Mouse (Mus musculus): ENCODE measurements at regions not wholly inside any gene's neighbourhood (a gene's known extent, or its start where the extent isn't known, plus 50 kb on each side); places are given as distances from the start of the nearest gene placed in this dataset.

- CTCF ChIA-PET, result no interaction called here
Measured at GRCm38 (mm10) chrX:169554359-169554758, 130.6 kb upstream of the Mid1 start.

GRCm38 (mm10) chrX:169552851-169553250 is 132.1 kb upstream of the Mid1 start:
- CTCF ChIA-PET, result no interaction called here

DNA sequence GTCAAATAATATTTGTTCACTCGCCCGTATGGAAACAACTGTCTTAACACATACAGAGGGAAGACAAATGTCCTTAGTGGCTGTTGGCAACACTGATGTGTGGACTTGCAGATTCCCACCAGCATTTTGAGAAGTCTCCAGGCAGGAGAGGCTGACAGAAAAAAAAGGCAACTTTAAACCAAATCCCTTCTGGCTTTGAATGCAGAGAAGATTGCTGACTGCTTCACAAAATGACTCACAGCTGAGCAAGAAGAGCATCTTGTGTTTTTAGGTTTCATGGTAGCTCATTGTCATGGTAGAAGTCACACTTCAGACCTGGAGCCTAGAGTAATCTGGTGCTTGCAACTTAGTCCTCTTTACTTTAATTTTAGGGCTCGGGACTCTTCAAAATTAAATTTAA is 141.0 kb upstream of the Mid1 start:
- CTCF ChIA-PET, result no interaction called here

- CTCF ChIA-PET, result no interaction called here
Measured at GRCm38 (mm10) chrX:169508229-169508628, 176.8 kb upstream of the Mid1 start.

DNA sequence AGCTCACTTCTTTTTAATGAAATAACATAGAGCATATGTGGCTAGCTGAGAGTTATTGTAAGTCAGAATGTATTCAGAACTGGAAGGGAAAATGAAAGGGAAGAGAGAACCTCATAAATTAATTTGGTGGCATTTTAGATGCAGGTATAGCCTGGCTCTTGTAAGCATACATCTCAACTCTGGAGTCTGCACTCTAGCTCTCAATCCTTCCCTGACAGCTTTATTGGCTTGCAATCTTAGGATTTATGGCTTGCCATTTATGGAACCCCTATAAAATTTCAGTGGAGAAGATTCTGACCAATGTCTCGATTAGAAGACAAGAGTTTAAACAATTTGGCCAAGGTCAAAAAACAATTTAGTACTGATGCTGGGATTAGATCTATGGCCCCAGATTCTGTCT is 173.4 kb upstream of the Hccs start:
- CTCF ChIA-PET, result no interaction called here

GRCm38 (mm10) chrX:169473518-169473917 is 153.3 kb upstream of the Hccs start:
- CTCF ChIA-PET, result no interaction called here

- CTCF ChIA-PET, result no interaction called here
Measured at GRCm38 (mm10) chrX:169470715-169471114, 150.5 kb upstream of the Hccs start.

- CTCF ChIA-PET, result no interaction called here
Measured at GRCm38 (mm10) chrX:169450159-169450558, 130.0 kb upstream of the Hccs start.

DNA sequence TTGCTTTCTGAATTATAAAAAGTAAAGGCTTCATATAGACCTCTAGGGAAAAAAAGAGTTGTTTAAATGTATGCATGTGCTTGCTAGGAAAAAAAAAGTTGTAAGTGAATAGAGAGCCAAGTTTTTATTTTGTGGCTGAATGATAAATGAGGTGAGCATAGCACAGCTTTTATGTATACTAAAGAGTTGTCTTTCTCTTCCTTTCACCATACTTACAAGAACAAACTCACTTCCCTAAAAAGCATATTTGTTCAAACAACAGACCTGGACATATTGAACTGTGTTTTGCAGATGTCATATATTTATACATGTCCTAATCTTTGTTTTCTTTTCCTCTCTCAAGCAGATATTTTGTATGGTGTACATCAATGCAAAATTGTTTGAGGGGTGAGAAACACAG is 119.4 kb upstream of the Hccs start:
- CTCF ChIA-PET, result no interaction called here

- CTCF ChIA-PET, result interaction anchor here (0.6 kb wide), 1 partner anchor 235 kb away, joined by 4 read pairs; no protein-coding TSS in a partner anchor
Measured at GRCm38 (mm10) chrX:169438626-169439025, 118.5 kb upstream of the Hccs start.

GRCm38 (mm10) chrX:169433903-169434302 is 113.7 kb upstream of the Hccs start:
- CTCF ChIA-PET, result no interaction called here

- CTCF ChIA-PET, result no interaction called here
Measured at GRCm38 (mm10) chrX:169396825-169397224, 76.7 kb upstream of the Hccs start.

DNA sequence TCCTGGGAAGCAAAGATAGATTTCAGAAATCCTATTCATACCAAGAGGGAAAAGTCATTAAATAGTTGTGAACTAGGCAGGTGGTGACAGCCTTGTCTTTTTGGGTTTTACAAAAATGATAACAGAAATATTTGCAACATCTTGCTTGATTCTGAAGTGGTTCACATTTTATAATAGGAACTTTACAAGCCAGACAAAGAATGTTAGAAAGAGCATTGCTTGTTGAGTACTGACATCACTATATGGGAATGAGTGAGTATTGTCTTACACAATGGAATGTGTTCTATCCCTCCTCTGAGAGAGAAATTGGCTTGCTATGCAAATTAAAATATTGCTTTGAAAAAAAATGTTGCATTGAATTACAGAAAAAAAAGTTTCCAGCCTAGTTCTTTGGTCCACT is 66.5 kb upstream of the Hccs start:
- CTCF ChIA-PET, result no interaction called here
